In genomic region chr5:118066828-118067227, GRCm38 (mm10) we compare ENCODE assay signal across 8 mouse cellular contexts. TPM values are rescaled to one million over a fixed set of nuclear protein-coding genes. Genes with fewer than 3 reads are reported as not detected.
A peak's percentile ranks its signal among the peaks of the same experiment; 100 is the strongest.
DNase-seq lines count a peak whose midpoint lies in the region; ATAC-seq and TF ChIP-seq lines count a peak whose summit lies in the region.

No protein-coding gene starts in this region.

- ATAC-seq in midbrain, postnatal 0 days (ENCODE audit: low FRiP score): no peak

- H3K4me2 ChIP-seq in midbrain, postnatal 0 days (ENCODE audit: low read depth, low read length, poor library complexity, severe bottlenecking): no peak overlapping the region

- H3K27me3 ChIP-seq in limb, embryonic 10.5 days (ENCODE audit: low read depth, poor library complexity, severe bottlenecking): 0 out of 2 replicates have a peak, but pooled peaks cover 5% of the 10 kb centered on the region
- no peaks in the 10 kb centered on the region for H3K27me3 ChIP-seq in midbrain, postnatal 0 days (ENCODE audit: insufficient read depth, low read length)

- H3K27ac ChIP-seq in limb, embryonic 10.5 days: no peak overlapping the region
- H3K27ac ChIP-seq in midbrain, postnatal 0 days (ENCODE audit: low read depth, low read length): no peak overlapping the region

- H3K9me3 ChIP-seq in limb, embryonic 10.5 days (replicated peaks): no peaks in the 10 kb centered on the region
- no peaks in the 10 kb centered on the region for H3K9me3 ChIP-seq in midbrain, postnatal 0 days (ENCODE audit: low read length)

- TF ChIP-seq CTCF in midbrain, postnatal 0 days (IDR thresholded peaks at IDR 0.05): peak; percentile 74

- DNase-seq in heart, adult 11 months: peak; percentile 94
- DNase-seq in heart, adult 9 months (ENCODE audit: low spot score in 2 of 2): no peak
- peak; percentile 57 for DNase-seq in ES-CJ7 (ENCODE audit: low read depth, low spot score)
- DNase-seq in cerebellum, adult 11-12 months: peak; percentile 88
- DNase-seq in gastrocnemius, postnatal 4 days (ENCODE audit: low spot score in 2 of 2): peak; percentile 62 to 73
- peak; percentile 79 for DNase-seq in limb, embryonic 10.5 days (ENCODE audit: low spot score)
- peak; percentile 59 for DNase-seq in midbrain, postnatal 0 days (ENCODE audit: low spot score)
- peak; percentile 68 for DNase-seq in thymus, postnatal 0 days (ENCODE audit: low spot score)

- peaks cover 73% of the 10 kb centered on the region for H3K36me3 ChIP-seq in limb, embryonic 10.5 days
- peaks cover 20% of the 10 kb centered on the region for H3K36me3 ChIP-seq in midbrain, postnatal 0 days (ENCODE audit: insufficient read depth, low read length)

- H3K4me1 ChIP-seq in limb, embryonic 10.5 days: peaks cover 3% of the 10 kb centered on the region; the same call in 1 of the 2 replicates
- peaks cover 17% of the 10 kb centered on the region; the same call in 1 of the 2 replicates for H3K4me1 ChIP-seq in midbrain, postnatal 0 days (ENCODE audit: insufficient read depth, low read length)

- H3K9ac ChIP-seq in midbrain, postnatal 0 days (replicated peaks; ENCODE audit: low read length, poor library complexity, severe bottlenecking): no peak overlapping the region

- no peak overlapping the region for H3K4me3 ChIP-seq in limb, embryonic 10.5 days
- no peak overlapping the region for H3K4me3 ChIP-seq in midbrain, postnatal 0 days (ENCODE audit: low read depth, low read length)

- 65% methylated on average over 5 of the region's 5 CpGs for whole genome bisulfite sequencing in limb, embryonic 10.5 days
- WGBS in midbrain, postnatal 0 days: 59% methylated on average over 5 of the region's 5 CpGs

RNA-seq across cellular contexts. Expression of gene Tesc, which starts 39.3 kb away (rescaled TPM):
- under 1 TPM; 0.88 to 0.96 TPM for total RNA-seq in gastrocnemius, postnatal 4 days (2021)
- polyA plus RNA-seq in limb, embryonic 10.5 days (2016; fragmentation: Nextera tagmentation; extraction: Ambion mirVana): 0.14 and 0.48 TPM in 2 replicates
- 3.6 and 4.7 TPM in 2 replicates for total RNA-seq in midbrain, postnatal 0 days (2014; rRNA removed)
- polyA plus RNA-seq in midbrain, postnatal 0 days (2015; fragmentation: Nextera tagmentation; extraction: Ambion mirVana): 5.5 and 8.2 TPM in 2 replicates
- 13.7 and 15.8 TPM in 2 replicates for polyA plus RNA-seq in thymus, postnatal 0 days (2015; fragmentation: Nextera tagmentation; extraction: Ambion mirVana)

Comparison
In these comparisons a context has a peak if more than half of its experiments do, and no peak if none do; other contexts are left out.
1. DNase-seq: peak in heart, adult 11 months (single experiment), ES-CJ7 (single experiment), cerebellum, adult 11-12 months (single experiment), gastrocnemius, postnatal 4 days (2 of 2), limb, embryonic 10.5 days (single experiment), midbrain, postnatal 0 days (single experiment) and thymus, postnatal 0 days (single experiment); none in heart, adult 9 months (0 of 2).